Mouse (Mus musculus): ENCODE results near the gene Abca7. TPM values are rescaled to one million over a fixed set of nuclear protein-coding genes. Genes with fewer than 3 reads are reported as not detected.
A peak's percentile ranks its signal among the peaks of the same experiment; 100 is the strongest.

Abca7 gene
- total RNA-seq, 2 experiments from 2014 or later = 20.6 to 22.3 TPM

GRCm38 (mm10) chr10:80020191-80020590 lies 23.9 kb downstream of the Abca7 start:
- DNase-seq (ENCODE audit: low spot score in 2 of 2) = no peak

DNA sequence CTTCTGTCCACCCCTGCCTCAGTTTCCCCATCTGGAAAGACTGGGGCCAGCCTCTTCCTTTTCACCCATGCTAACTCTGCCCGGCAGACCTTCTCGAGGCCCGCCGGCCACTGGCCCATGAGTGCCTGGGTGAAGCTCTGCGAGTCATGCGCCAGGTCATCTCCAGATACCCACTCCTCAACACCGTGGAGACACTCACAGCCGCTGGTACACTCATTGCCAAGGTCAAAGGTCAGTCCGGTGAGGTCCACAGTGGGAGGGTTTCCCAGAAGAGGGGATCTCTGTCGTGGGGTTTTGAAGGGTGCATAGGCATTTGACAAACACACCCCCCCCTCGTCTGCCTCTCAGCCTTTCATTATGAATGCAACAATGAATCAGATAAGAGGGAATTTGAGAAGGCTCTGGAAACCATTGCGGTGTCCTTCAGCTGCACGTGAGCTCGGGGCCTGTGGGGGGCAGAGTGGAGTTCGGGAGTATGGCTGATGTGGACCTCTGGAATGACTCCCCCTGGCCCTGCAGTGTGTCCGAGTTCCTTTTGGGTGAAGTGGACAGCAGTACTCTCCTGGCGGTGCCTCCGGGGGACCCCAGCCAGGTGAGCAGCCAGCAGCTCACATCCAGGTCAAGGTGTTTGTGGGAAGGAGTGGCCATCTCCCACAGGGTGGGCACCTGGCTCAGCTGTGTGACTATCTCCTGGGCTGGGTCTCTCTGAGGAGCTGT lies 24.5 kb downstream of the Abca7 start:
- DNase-seq (ENCODE audit: low spot score in 2 of 2) = no peak

- no peak for DNase-seq (ENCODE audit: low spot score in 2 of 2)
These were observed 25.0 kb downstream of the Abca7 start for GRCm38 (mm10) chr10:80021320-80021641.

DNA sequence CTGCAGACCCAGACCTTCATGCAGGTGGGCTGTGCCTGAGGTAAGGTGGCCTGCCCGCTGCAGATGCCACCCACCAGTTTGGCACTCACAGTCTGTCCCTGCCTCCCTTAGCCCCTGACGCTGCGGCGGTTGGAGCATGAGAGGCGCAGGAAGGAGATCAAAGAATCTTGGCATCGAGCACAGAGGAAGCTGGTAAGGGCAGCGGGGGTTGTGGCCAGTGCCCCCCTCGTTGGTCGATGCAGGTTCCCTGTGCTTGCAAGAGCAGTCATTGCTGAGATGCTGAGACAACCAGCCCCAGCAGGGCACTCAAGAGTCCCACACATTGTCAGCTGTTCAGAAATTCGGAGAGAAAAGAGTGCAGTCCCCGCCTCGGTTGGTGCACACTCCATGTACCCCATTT lies 25.9 kb downstream of the Abca7 start:
- no peak for DNase-seq (ENCODE audit: low spot score in 2 of 2)

- DNase-seq (ENCODE audit: low spot score in 2 of 2) = no peak
These were observed 26.5 kb downstream of the Abca7 start for GRCm38 (mm10) chr10:80022806-80023205.

GRCm38 (mm10) chr10:80023758-80024157 lies 27.5 kb downstream of the Abca7 start:
- DNase-seq (ENCODE audit: low spot score in 2 of 2) = no peak

GRCm38 (mm10) chr10:80024229-80025043 lies 28.1 kb downstream of the Abca7 start:
- no peak for DNase-seq (ENCODE audit: low spot score in 2 of 2)

DNA sequence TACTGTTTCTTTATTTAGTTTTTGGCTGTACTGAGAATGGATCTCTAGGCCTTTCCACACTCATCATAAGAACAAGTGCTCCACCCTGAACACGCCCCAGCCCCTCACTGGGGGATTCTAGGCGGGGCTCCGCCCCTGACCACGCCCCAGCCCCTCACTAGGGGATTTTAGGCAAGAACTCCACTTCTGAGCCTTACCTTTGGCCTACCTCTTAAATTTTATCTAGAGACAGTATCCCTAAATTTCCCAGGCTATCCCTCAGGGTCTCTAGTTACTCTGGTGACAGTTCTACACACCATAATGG lies 28.7 kb downstream of the Abca7 start:
- DNase-seq (ENCODE audit: low spot score in 2 of 2) = no peak

- DNase-seq (ENCODE audit: low spot score in 2 of 2) = no peak
These were observed 29.2 kb downstream of the Abca7 start for GRCm38 (mm10) chr10:80025463-80025862.

GRCm38 (mm10) chr10:80025889-80026288 lies 29.6 kb downstream of the Abca7 start:
- DNase-seq (ENCODE audit: low spot score in 2 of 2) = no peak

- DNase-seq (ENCODE audit: low spot score in 2 of 2) = no peak
These were observed 31.6 kb downstream of the Abca7 start for GRCm38 (mm10) chr10:80027681-80028520.

DNA sequence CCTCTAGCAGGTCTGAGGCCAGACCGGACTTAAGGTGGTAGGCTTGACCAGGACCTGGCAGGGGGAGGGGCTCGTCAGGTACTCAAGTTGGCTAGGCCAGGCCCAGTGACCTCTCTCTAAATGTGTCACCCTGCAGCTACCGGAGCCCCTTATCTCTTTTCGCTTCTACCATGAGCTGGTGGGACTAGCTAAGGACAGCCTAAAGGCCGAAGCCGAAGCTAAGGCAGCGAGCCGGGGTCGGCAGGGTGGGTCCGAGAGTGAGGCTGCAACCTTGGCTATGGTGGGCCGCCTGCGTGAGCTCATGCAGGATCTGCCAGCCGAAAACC lies 32.2 kb downstream of the Abca7 start:
- DNase-seq (ENCODE audit: low spot score in 2 of 2) = no peak

DNA sequence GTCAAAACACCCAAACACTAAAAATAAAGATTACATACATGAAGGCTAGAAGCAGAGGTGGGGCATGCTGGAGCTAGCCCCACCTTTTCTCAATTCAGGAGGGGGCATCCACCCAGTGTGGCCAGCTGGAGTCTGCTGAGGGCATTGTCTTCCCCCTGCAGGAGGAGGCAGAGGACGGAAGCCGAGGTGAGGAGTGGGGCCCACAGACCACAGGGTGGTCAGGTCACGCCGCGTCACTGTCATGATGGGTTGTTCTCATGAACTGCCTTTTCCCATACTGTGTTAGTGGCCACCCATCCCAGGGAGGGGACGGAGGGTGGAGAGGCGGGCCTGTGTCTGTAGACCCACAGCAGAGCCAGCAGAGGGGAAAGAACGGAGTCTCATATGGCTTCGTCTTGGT lies 33.9 kb downstream of the Abca7 start:
- no peak for DNase-seq (ENCODE audit: low spot score in 2 of 2)

DNA sequence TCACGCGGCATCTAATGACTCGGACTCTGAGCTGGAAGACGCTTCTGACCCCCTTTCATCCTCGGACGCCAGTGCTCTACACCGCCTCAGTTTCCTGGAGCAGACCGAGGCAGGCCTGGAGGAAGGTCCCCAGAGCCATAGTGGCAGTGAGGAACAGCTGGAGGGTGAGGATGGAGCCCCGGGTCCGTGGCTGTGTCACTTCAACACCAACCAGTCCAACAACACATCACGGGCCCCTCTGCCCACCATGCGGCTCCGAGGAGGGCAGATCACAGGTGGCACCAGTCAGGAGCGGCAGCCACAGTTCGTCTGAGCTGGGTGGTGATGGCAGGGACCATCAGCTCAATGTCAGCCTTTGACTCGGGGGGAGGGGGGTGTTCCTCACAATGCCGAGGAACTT lies 34.4 kb downstream of the Abca7 start:
- no peak for DNase-seq (ENCODE audit: low spot score in 2 of 2)

DNA sequence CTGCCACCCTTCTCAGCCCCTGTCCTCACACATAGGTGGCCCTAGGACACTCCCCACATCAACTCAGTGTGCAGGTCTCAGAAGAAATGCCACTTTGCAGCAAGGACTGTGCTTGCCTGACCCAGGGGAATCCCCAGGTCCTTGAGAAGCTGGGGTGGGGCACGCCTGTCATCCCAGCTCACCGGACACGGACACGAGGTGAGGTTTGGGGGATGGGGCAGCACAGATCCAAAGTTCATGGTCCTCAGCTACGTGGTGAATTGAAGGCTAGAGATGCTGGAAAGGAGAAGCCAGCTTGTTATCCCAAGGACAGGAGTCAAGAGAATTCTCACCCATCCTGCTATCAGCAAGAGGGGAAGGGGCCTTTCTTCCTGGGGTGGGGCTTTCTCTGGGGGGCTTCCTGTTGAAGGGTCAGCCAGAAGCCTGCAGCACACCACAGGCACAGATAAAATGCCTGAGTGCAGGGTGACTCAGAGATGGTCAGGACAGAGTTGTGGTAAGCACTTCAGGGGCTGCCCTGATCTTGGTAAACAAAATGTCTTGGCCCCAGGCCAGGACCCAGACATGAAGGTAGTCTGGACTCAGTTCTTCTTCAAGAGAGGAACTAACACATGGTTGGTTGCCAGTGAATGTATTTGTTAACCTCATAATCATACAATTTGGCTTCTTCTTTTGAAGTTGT lies 36.6 kb downstream of the Abca7 start:
- peak; percentile 66 to 67 for DNase-seq (ENCODE audit: low spot score in 2 of 2)

DNA sequence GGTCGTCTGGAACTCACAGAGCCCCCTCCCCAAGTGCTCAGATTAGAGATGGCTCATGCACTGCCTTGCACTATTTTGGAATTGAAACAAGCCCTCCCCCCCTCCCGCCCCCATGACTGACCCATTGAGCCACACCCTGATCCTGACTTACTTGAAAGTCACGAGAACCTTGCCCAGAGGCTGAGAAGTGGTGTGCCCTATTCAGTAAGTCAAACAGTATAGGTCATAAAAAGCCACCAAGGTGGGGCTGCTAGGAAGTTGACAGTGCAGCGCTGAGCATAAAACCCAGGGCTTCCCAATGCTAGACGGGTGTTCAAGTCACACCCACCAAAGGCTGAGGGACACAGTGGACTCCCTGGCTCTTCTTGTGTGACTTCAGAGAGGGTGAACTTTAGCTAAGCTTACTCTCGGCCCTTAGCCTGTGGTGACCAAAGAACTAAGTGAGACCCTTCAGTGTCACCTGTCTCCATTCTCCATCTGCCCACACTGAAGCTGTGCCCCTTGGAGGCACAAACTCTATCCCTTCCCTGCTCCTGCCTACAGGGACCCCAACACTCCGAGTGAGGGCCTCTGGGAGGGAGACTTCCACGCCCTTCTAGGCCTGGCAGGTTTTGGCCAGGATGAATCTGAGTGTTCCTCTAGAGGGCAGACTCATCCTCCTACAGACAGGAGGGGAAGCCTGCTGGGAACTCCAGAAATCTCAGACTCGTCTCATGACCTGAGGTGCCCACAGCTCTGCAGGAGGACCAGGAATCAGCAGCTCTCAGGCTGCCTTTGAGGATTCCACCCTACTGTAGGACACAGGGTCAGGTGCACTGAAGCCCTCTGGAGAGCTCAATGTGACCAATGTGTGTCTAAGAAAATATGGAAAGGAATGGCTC lies 37.5 kb downstream of the Abca7 start:
- DNase-seq (ENCODE audit: low spot score in 2 of 2) = peak in 1 of 2 experiments; percentile 51

DNA sequence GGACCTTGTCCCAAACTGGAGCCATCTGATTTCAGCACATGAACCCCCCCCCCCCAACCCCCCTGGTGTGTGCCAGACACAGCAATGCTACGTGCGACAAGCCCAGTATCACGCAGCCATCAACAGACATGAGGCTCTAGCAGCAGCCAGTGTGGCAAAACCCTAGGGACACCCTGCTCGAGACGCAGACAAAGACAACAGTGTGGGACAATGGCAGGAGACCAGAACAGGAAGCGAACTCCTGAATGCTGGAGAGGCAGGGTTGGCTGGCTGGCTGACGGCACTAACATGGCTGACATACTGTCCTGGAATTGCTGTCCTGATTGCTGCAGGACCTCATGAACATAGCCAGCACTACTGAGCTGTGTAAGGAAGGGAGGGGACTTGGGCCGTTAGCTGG lies 38.9 kb downstream of the Abca7 start:
- no peak for DNase-seq (ENCODE audit: low spot score in 2 of 2)

GRCm38 (mm10) chr10:80035686-80036085 lies 39.4 kb downstream of the Abca7 start:
- no peak for DNase-seq (ENCODE audit: low spot score in 2 of 2)

- DNase-seq (ENCODE audit: low spot score in 2 of 2) = no peak
These were observed 40.5 kb downstream of the Abca7 start for GRCm38 (mm10) chr10:80036832-80037231.

GRCm38 (mm10) chr10:80039559-80039979 lies 43.3 kb downstream of the Abca7 start, which contains the start of gene Polr2e:
Gene Polr2e (minus strand): TSS chr10:80039795.
- DNase-seq (ENCODE audit: low spot score in 2 of 2) = peak; percentile 95 to 96
